Mouse (Mus musculus): ENCODE results near the gene Rab6b.

Gene Rab6b

GRCm38 (mm10) chr9:103111621-103112470 lies at the start of gene Rab6b:
Gene Rab6b, plus strand, starts transcription at chr9:103111787.
- peak; percentile 54 for DNase-seq (ENCODE audit: low read depth, low spot score)

GRCm38 (mm10) chr9:103063591-103063990 lies 48.0 kb upstream of the Rab6b start:
- no peak for DNase-seq (ENCODE audit: low read depth, low spot score)

DNA sequence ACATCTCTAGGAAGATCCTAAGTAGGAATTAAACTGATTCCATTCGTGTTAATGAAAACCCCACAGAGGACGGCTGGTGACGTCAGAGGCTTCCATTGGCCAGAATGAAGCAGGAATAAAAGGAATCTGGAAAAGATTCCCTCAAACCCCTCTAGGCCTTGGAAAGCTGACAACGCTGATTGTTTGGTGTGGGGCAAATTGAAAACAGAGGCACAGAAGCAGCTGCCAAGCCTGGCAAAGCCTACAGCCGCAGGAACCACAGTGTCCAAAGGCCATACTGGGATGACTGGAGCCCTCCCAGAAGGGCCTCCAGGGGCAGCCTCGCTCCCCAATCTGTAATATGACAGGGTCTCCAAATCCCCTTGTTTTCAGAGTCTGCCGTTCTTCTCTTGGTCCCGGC lies 44.7 kb upstream of the Rab6b start:
- DNase-seq (ENCODE audit: low read depth, low spot score): no peak

- DNase-seq (ENCODE audit: low read depth, low spot score): no peak
Observed at GRCm38 (mm10) chr9:103067651-103068050, 43.9 kb upstream of the Rab6b start.

GRCm38 (mm10) chr9:103068769-103069168 lies 42.8 kb upstream of the Rab6b start:
- DNase-seq (ENCODE audit: low read depth, low spot score): no peak

DNA sequence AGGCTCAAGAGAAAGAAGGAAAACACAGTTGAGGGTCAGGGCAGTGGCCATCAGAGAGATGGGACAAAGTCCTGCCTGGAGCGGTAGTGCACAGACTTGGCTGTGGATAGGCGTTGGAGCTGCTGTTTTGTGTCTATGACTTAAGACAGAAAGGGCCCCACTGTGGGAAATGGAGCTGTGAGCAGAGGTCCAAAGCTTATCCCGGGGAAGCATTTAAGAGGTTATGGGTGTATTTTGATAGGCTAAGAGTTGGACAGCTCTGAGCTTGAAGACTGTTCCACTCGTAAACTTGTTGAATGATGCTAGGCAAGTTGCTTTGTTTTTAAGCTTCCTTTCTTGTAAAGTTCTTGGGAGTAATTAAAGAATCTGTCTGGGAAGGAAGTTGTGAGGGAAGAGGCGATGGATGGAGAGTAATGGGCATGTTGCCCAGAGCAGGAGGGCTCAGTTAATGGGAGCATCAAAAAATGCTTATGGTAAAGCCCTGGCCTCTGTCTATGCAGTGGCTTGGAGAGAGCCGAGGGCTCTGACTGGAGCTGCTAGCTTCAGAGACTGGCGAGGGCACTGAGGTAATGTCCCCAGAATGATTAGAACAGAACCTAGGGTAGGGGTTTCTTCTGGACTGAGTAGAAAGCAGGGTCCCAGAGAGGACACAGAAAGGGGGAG lies 39.9 kb upstream of the Rab6b start:
- DNase-seq (ENCODE audit: low read depth, low spot score): no peak

GRCm38 (mm10) chr9:103072204-103072599 lies 39.4 kb upstream of the Rab6b start:
- no peak for DNase-seq (ENCODE audit: low read depth, low spot score)

GRCm38 (mm10) chr9:103072926-103073515 lies 38.6 kb upstream of the Rab6b start:
- no peak for DNase-seq (ENCODE audit: low read depth, low spot score)

- no peak for DNase-seq (ENCODE audit: low read depth, low spot score)
Observed at GRCm38 (mm10) chr9:103076836-103077531, 34.6 kb upstream of the Rab6b start.

GRCm38 (mm10) chr9:103078194-103078691 lies 33.3 kb upstream of the Rab6b start:
- DNase-seq (ENCODE audit: low read depth, low spot score): no peak

DNA sequence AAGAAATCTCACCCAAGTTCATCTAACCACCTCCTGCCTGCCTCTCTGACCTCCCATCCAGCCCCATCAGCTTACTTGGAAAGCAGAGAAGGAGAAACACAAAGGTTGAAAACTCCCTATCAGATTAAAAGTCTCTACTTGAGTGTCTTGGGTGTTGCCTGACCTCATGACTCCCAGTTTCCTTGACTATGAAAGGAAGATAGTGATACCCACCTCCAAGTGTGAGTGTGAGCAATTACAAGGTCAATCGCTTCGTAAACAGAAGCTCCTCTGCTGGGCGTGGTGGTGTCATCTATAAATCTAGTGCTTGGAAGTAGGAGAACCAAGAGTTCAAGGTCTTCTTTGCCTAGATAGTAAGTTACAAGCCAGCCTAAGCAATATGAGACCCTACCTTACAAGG lies 31.4 kb upstream of the Rab6b start:
- no peak for DNase-seq (ENCODE audit: low read depth, low spot score)

DNA sequence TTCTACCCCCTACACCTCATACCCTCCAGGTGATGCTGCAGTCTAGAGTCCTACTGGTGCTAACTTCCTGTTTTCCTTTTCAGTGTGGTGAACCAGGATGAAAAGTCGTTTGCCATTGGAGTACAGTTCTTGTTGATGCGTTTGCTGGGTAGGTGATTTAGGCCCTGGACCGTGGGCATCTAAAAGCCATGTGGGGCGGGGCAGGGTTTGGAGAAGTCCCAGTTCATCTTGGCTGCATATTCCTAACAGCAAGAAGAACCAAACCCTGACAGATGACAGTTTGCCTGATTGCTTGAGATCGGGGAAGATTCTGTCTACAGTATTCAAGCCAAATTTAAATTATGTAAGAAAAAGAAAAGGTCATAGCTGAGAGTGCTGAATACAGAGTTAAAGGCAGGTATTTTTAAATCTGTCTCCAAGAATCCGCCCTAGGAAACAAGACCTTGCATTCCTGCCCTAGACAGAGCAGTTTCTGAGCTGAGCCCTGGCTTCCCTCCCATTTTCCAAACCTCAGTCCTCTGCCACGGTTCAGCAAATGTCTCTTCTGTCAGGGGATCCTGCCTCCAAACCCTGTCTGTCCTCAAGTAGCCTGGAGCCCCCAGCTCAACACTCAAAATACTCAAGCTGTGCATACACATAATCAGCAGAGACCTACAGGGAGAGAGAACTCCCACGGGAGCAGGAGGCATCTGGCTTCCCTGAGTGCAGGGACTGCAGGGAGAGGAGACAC lies 29.2 kb upstream of the Rab6b start:
- no peak for DNase-seq (ENCODE audit: low read depth, low spot score)

GRCm38 (mm10) chr9:103083405-103083804 lies 28.2 kb upstream of the Rab6b start:
- DNase-seq (ENCODE audit: low read depth, low spot score): no peak

DNA sequence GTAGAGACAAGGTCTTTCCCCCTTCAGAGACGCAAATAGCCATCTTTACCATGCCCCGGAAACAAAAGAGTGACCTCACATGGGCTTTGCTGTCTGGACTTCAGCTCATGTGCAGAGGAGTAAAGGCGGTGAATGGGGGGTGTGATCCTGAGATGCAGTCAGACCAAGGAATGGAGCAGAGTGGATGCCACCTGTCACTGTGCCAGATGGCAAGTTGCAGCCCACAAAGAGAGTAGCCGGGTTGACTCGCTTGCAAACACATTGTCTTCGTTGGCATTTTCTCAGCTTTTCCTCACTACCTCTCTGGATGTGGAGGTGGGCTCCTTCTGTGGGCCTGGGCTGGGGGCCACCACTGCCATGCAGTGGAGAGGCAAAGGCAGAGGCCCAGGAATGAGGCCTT lies 24.9 kb upstream of the Rab6b start:
- DNase-seq (ENCODE audit: low read depth, low spot score): no peak

DNA sequence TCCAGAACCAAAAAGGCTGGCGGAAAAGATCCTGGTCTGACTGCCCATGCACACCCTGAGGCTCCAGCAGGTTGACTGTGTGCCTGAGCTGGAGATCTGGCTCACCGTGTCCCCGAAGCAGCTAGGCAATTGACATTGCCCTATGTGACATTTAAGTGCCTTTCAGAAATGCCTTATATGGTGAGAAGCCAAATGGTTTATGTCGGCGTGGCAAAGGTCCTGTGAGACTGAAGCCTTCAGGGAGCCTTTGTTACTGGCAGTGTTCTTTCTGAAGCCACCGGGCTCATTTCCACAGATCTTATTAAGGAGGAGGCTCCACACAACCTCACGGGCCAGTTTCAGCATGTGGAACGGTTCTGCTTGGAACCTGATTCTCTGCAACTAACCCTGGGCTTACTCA lies 24.3 kb upstream of the Rab6b start:
- DNase-seq (ENCODE audit: low read depth, low spot score): no peak

- DNase-seq (ENCODE audit: low read depth, low spot score): no peak
Observed at GRCm38 (mm10) chr9:103088661-103089060, 22.9 kb upstream of the Rab6b start.

DNA sequence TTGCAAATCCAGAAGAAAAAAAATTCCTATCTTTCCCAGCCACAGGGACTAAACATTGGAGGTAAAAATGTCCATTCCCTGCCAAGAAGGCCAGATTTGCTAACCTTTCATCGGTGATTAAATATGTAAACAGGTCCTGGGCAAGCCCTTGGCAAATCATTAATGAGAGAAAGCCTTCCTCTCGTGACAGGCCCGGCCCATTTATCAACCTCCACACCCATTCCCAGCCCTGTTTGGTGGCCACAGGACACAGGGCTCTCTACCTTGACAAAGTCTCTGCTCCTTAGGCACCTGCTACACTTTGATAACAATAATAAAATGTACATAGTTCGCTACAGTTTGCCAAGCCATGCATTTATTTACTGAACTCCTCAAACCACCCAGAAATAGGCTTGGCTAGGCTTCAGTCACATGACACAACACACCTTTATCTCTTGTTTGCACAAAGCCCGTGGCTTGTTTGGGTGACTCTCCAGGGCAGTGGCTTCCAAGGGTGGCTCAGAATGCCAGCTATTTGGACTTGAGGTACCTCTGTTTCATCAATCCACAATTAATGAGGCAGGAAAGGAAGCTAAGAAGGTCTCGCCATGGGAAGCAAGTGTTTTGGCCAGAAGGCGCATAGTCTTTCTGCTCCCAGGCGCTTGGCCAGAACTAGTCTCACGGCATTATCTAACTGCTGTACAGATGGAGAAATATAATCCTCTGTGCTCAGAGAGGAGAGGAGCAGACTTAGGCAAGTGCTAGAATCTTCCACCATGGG lies 21.3 kb upstream of the Rab6b start:
- DNase-seq (ENCODE audit: low read depth, low spot score): no peak

GRCm38 (mm10) chr9:103091039-103091883 lies 20.3 kb upstream of the Rab6b start:
- no peak for DNase-seq (ENCODE audit: low read depth, low spot score)

DNA sequence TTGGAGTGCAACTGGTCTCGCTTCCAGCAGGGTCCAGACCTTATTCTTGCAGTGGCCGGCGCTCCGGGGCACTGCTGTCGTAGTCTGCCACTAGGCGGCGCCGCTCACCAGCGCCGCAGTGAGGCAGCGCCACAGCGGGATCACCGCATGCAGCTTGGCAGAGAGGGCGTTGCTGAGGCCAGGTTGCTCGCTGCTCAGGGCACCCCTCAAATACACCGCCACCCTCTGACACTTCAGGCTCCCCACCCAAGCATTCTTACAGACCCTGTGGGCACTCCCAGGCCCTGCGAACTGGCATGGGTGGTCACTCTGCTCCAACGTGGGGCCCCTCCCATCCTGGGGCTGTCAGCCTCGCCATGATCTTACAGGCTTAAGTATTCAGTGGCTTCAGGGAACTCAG lies 19.3 kb upstream of the Rab6b start:
- DNase-seq (ENCODE audit: low read depth, low spot score): peak; percentile 93

DNA sequence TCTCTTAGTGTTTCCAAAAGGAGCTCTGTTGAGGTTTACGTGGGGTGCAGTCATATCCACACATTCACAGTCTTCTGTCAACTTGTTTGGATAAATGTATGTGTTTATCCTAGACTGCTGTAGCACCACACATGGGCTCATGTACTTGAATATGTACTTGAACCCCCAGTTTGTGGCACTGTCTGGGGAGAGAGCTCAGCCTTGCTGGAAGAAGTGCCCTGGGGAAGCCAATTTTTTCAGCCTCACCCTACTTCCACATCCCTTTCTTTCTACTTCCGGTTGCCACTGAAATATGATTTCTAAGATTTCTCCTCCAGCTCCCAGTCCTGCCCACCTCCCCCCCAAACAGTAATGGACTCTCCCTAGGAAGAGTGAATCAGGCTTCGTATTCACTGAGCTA lies 17.9 kb upstream of the Rab6b start:
- no peak for DNase-seq (ENCODE audit: low read depth, low spot score)

All from mesoderm, embryonic 11.5 days (tissue).